Mouse (Mus musculus) lung, postnatal 0 days (tissue): ENCODE measurements around the gene Shh. TPM values are rescaled to one million over a fixed set of nuclear protein-coding genes. Genes with fewer than 3 reads are reported as not detected.
A peak's percentile ranks its signal among the peaks of the same experiment; 100 is the strongest.

Experiments
- ATAC-seq: fragments of 200-750 bp; cut with Nextera tagmentation; 2 replicates; pipeline ENCODE4 v1.8.0; 2017; ENCODE audit warnings: moderate library complexity
- DNase-seq: peaks from one replicate; pipeline ENCODE4 v3.0.0-alpha.2; 2016; ENCODE audit warnings: low spot score
- H3K27ac ChIP-seq: fragments of 300-500 bp; sonication (generic); 2 replicates; pipeline ENCODE4 v1.5.1; 2014; ENCODE audit warnings: antibody characterized with exemption, mild to moderate bottlenecking, low read length, mixed read lengths
- H3K27me3 ChIP-seq: fragments of 300-500 bp; sonication (generic); replicated peaks from 2 replicates; pipeline ENCODE4 v1.6.1; 2014; ENCODE audit warnings: low read length, mixed read lengths; ENCODE audit not compliant: insufficient read depth
- H3K36me3 ChIP-seq: fragments of 300-500 bp; sonication (generic); 2 replicates; pipeline ENCODE4 v1.6.1; 2014; ENCODE audit warnings: low read length, mixed read lengths; ENCODE audit not compliant: insufficient read depth
- H3K4me1 ChIP-seq: fragments of 300-500 bp; sonication (generic); 2 replicates; pipeline ENCODE4 v1.6.1; 2014; ENCODE audit warnings: antibody characterized with exemption, low read depth, low read length, mixed read lengths; ENCODE audit not compliant: insufficient read depth
- H3K4me2 ChIP-seq: fragments of 300-500 bp; sonication (generic); replicated peaks from 2 replicates; pipeline ENCODE4 v1.6.1; 2014; ENCODE audit warnings: low read depth, mild to moderate bottlenecking, low read length, moderate library complexity, mixed read lengths
- H3K4me3 ChIP-seq: fragments of 300-500 bp; sonication (generic); 2 replicates; pipeline ENCODE4 v1.5.1; 2014; ENCODE audit warnings: low read depth, low read length
- H3K9ac ChIP-seq: fragments of 300-500 bp; sonication (generic); replicated peaks from 2 replicates; pipeline ENCODE4 v1.6.1; 2014; ENCODE audit warnings: low read depth, mild to moderate bottlenecking
- H3K9me3 ChIP-seq: fragments of 300-500 bp; sonication (generic); 2 replicates; pipeline ENCODE4 v1.6.1; 2016; ENCODE audit warnings: low read length, mixed read lengths
- CTCF ChIP-seq: IDR thresholded peaks from 2 replicates; pipeline ENCODE4 v1.5.1; 2016; ENCODE audit warnings: antibody characterized with exemption, mild to moderate bottlenecking
- EP300 ChIP-seq: IDR thresholded peaks from 2 replicates; pipeline ENCODE4 v1.6.1; 2016; ENCODE audit warnings: antibody characterized with exemption, mild to moderate bottlenecking, control low read depth
- WGBS: fragments of 180-500 bp; shearing (Covaris S2); extraction: QIAGEN DNeasy Blood & Tissue Kit; methylation state at CpG from one replicate; pipeline ENCODE4 v1.1.7; 2014; 5-methylcytosine and 5-hydroxymethylcytosine counted together
- polyA plus RNA-seq: library from polyadenylated mRNA; unstranded; fragments of >200 nt; fragmentation: Nextera tagmentation; extraction: Ambion mirVana; gene quantifications from 2 replicates; pipeline ENCODE4 v1.2.1, GENCODE M21; 2015

The Shh gene
- polyA plus RNA-seq, 1 experiment from 2014 or later: 9.7 TPM

DNA sequence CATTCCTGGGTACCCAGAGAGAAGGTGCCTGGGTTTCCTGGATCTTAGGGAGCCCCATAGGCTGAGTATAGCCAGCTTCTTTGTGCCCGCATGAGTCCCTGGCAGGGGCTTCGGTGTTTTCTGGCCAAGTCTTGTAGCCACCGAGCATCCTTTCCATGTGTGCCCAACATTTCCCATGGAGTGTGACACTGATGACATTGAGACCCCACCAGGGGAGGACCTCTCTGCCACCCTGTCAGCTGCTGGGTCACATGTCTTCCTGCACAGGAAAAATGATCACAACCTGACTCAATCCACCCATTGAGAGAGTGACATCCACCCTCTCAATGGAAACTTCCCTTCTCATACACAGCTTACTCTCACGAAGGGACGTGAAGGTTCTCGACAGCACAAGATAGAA, 12.5 kb downstream of the Shh start:
- Histone ChIP-seq H3K4me2 (no peak overlapping the region), H3K4me1 (no peaks in the 10 kb centered on the region), H3K9me3 (no peaks in the 10 kb centered on the region), H3K36me3 (no peaks in the 10 kb centered on the region), H3K4me3 (no peak overlapping the region), H3K27ac (no peak overlapping the region), H3K9ac (no peak overlapping the region), H3K27me3 (peaks cover 21% of the 10 kb centered on the region)
- ATAC-seq (no peak), DNase-seq (no peak)
- TF ChIP-seq EP300 (no peak), CTCF (no peak)
- WGBS: 87% methylated on average over 6 of the region's 6 CpGs

DNA sequence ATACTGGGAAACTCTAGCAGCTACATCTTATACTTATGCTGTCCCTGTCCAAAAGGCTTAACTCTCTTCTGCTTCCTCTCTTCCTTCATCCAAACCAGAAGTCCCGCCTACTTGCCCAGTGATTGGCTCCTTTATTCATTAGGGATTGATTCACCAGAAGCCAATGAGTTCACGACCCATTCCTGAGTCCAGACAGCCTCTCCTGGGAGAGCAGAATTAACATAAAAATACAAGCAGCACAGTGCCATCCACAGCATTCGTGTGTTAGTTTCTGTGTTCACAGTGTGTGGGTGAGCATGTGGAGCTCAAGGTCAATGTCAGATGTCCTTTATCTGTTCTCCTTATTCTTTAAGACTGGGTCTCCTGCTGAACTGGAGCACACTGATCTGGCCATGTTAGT, 13.5 kb downstream of the Shh start:
- H3K4me1 ChIP-seq: no peaks in the 10 kb centered on the region
- H3K4me2 ChIP-seq: no peak overlapping the region
- H3K36me3 ChIP-seq: no peaks in the 10 kb centered on the region
- peaks cover 12% of the 10 kb centered on the region for H3K27me3 ChIP-seq
- H3K4me3 ChIP-seq: no peak overlapping the region
- no peaks in the 10 kb centered on the region for H3K9me3 ChIP-seq
- H3K27ac ChIP-seq: no peak overlapping the region
- WGBS: 56% methylated on average over 3 of the region's 3 CpGs
- TF ChIP-seq CTCF (no peak), EP300 (no peak)
- ATAC-seq (no peak), DNase-seq (no peak)
- H3K9ac ChIP-seq: no peak overlapping the region

DNA sequence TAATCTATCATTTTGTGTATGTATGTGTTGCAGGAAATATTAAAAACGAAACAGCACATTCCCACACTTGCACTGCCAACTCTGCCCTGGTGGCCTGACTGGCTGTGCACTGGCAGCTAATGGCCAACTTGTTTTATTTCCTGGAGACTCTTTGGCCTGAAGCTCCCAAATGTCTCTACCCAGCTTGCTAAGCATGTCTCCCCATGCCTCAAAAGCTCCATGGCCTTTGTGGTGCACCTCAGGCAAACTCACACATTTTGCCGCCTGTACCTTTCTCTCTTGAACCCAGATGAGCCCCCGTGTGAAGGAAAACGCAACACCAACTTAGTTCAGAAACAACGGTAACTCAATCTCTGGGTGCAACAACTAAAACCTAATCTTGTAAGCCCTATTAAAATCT, 14.0 kb downstream of the Shh start:
- Histone ChIP-seq H3K4me1 (no peaks in the 10 kb centered on the region), H3K36me3 (no peaks in the 10 kb centered on the region), H3K27ac (no peak overlapping the region), H3K9me3 (no peaks in the 10 kb centered on the region), H3K9ac (no peak overlapping the region), H3K27me3 (peaks cover 7% of the 10 kb centered on the region), H3K4me2 (no peak overlapping the region), H3K4me3 (no peak overlapping the region)
- 73% methylated on average over 5 of the region's 5 CpGs for WGBS
- no peak for TF ChIP-seq EP300
- TF ChIP-seq CTCF: no peak
- ATAC-seq: no peak
- no peak for DNase-seq

DNA sequence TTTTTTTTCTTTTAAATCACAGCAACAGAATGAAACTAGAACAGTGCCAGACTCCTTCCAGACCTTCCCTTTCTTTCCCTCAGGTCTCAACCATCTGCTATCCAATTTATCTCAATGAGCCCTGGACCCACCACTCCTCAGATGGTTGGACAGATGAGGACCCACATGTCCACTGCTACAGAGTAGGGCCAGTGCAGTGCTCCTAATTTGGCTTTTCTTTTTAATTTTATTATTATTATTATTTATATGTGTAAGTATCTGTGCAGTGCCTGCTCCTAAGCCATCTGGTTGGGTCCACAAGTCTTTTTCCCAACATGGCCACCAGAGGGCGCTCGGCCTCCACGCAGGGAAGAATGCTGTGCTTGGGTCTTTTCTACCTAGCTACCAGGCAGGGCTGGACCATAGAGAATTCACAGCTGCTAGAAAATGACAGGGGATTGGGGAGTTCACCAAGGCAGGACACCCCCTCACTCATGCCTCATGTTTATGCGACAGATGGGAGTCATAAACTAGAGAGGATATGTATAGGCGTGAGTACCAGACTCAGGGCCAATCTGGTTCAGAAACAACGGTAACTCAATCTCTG, 15.9 kb downstream of the Shh start:
- TF ChIP-seq EP300 (no peak), CTCF (peak; percentile 97)
- ATAC-seq (peak; percentile 58), DNase-seq (peak; percentile 78)
- WGBS: 31% methylated on average over 6 of the region's 6 CpGs
- H3K4me1 ChIP-seq: no peaks in the 10 kb centered on the region
- no peak overlapping the region for H3K4me2 ChIP-seq
- H3K9ac ChIP-seq: no peak overlapping the region
- H3K9me3 ChIP-seq: no peaks in the 10 kb centered on the region
- H3K27ac ChIP-seq: no peak overlapping the region
- no peaks in the 10 kb centered on the region for H3K36me3 ChIP-seq
- H3K4me3 ChIP-seq: no peak overlapping the region
- 0 out of 2 replicates have a peak, but pooled peaks cover 3% of the 10 kb centered on the region for H3K27me3 ChIP-seq

DNA sequence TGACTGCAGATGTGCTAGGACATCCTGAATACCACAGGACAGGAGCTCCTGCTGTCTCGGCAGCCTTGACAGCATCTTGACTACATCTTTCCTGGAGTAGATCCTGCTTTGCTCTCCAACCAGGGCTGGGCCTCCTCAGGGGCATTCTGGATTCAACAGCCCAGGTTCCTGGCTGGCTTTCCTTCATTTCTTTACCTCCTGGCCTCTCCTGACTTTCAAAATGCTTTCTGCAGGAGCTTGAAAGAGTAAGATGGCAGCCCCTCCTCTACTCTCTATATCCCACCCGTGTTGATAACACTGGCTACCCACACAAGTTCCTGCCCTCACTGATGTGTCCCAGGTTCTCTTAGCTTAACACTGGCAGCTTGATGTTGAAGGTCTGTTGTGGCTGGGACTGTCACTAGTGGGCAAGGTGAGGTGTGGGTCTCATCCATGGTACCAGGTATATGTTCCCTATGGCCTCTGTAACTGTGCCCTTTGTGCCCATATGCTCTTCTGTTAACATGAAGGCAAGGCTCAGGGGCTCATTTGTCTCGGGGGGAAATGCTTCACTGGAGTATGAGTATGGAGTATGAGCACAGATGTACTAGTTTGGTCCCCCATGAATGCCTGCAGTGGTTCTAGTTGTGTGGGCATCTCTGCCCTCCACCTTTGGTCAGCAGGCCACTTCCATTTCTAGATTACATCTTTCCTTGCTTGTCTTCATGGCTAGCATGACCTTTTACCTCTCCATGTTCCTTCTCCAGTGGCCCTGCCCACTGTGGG, 16.7 kb downstream of the Shh start:
- DNase-seq (no peak), ATAC-seq (no peak)
- Histone ChIP-seq H3K9ac (no peak overlapping the region), H3K4me3 (no peak overlapping the region), H3K4me2 (no peak overlapping the region), H3K9me3 (no peaks in the 10 kb centered on the region), H3K27me3 (no peaks in the 10 kb centered on the region), H3K27ac (no peak overlapping the region), H3K36me3 (no peaks in the 10 kb centered on the region), H3K4me1 (no peaks in the 10 kb centered on the region)
- TF ChIP-seq EP300 (no peak), CTCF (no peak)
- 53% methylated on average over 3 of the region's 3 CpGs for WGBS

DNA sequence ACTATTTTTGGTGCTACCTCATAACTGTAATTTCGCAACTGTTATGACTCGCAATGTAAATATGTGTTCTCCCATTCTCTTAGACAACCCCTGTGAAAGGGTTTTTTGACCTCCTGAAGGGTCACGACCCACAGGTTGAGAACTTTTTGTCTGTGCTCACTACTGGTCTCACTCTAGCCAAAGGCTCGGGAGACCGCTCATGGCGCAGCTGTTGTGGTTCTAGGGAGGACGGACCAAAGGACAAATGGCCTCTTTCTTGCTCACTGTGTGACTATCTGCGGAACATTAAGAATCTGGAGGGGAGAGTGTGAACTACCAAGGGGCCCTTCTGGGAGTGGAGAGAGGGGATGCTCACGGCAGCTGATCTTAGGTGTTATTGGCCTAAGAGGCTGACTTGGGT, 41.1 kb downstream of the Shh start:
- Histone ChIP-seq H3K4me1 (no peaks in the 10 kb centered on the region), H3K36me3 (no peaks in the 10 kb centered on the region), H3K9me3 (no peaks in the 10 kb centered on the region), H3K4me2 (no peak overlapping the region), H3K9ac (no peak overlapping the region), H3K4me3 (no peak overlapping the region), H3K27me3 (no peaks in the 10 kb centered on the region), H3K27ac (no peak overlapping the region)
- DNase-seq: no peak
- 86% methylated on average over 9 of the region's 9 CpGs for WGBS
- TF ChIP-seq CTCF (no peak), EP300 (no peak)
- ATAC-seq: no peak
